Mouse (Mus musculus) small intestine, adult 2 months (tissue): ENCODE measurements around the gene Adcy10. TPM values are rescaled to one million over a fixed set of nuclear protein-coding genes. Genes with fewer than 3 reads are reported as not detected.

Source experiments
- H3K27ac ChIP-seq: fragments of 200-500 bp; 2 replicates; pipeline ENCODE4 v1.5.1; 2012; ENCODE audit warnings: low read depth, low read length, control low read depth, inconsistent platforms; ENCODE audit not compliant: insufficient read depth
- H3K27me3 ChIP-seq: fragments of 200-500 bp; 2 replicates; pipeline ENCODE4 v1.6.1; 2012; ENCODE audit warnings: mild to moderate bottlenecking, moderate library complexity, low read length, inconsistent platforms; ENCODE audit not compliant: control insufficient read depth, insufficient read depth
- H3K36me3 ChIP-seq: fragments of 200-500 bp; 2 replicates; pipeline ENCODE4 v1.6.1; 2012; ENCODE audit warnings: mild to moderate bottlenecking, low read length, control low read depth, inconsistent platforms; ENCODE audit not compliant: control insufficient read depth, insufficient read depth
- H3K4me1 ChIP-seq: fragments of 200-500 bp; 2 replicates; pipeline ENCODE4 v1.6.1; 2012; ENCODE audit warnings: low read length, inconsistent platforms, mixed read lengths; ENCODE audit not compliant: control insufficient read depth, insufficient read depth, insufficient read length
- H3K4me3 ChIP-seq: fragments of 200-500 bp; 2 replicates; pipeline ENCODE4 v1.5.1; 2012; ENCODE audit warnings: low read depth, mild to moderate bottlenecking, control low read depth, inconsistent platforms, low read length, moderate library complexity
- CTCF ChIP-seq: fragments of 200-500 bp; IDR thresholded peaks from 2 replicates; pipeline ENCODE4 v1.5.1; 2012; ENCODE audit warnings: low read depth, mild to moderate bottlenecking, control low read depth, inconsistent platforms, low read length, moderate library complexity, mixed read lengths; ENCODE audit not compliant: insufficient replicate concordance, insufficient read length; ENCODE audit errors: extremely low read depth
- POLR2A ChIP-seq: fragments of 200-500 bp; IDR thresholded peaks from 2 replicates; pipeline ENCODE4 v1.6.1; 2012; ENCODE audit warnings: low read depth, mild to moderate bottlenecking, control low read depth, inconsistent platforms, low read length, moderate library complexity
- WGBS: fragments of 180-500 bp; shearing (Covaris S2); methylation state at CpG from one replicate; pipeline ENCODE4 v1.1.7; 2018; 5-methylcytosine and 5-hydroxymethylcytosine counted together
- polyA plus RNA-seq: library from polyadenylated mRNA; depleted of rRNA; stranded (reverse); fragments of >200 nt; gene quantifications from 2 replicates; pipeline ENCODE4 v1.2.3, GENCODE M21; 2012

The Adcy10 gene
- polyA plus RNA-seq, 1 experiment, result not detected

- WGBS, result 81% methylated on average over 8 of the region's 8 CpGs
- Histone ChIP-seq H3K4me1 (peaks cover 3% of the 10 kb centered on the region; the same call in 1 of the 2 replicates), H3K36me3 (peaks cover 18% of the 10 kb centered on the region), H3K27ac (no peak overlapping the region), H3K27me3 (no peaks in the 10 kb centered on the region), H3K4me3 (no peak overlapping the region)
- TF ChIP-seq POLR2A (no peak), CTCF (no peak)
Measured at GRCm38 (mm10) chr1:165604203-165604602, 119.2 kb downstream of the Adcy10 start.

- TF ChIP-seq CTCF (no peak), POLR2A (no peak)
- Histone ChIP-seq H3K27me3 (no peaks in the 10 kb centered on the region), H3K36me3 (peaks cover 18% of the 10 kb centered on the region), H3K4me1 (peaks cover 6% of the 10 kb centered on the region; the same call in 1 of the 2 replicates), H3K27ac (no peak overlapping the region), H3K4me3 (no peak overlapping the region)
- 96% methylated on average over 3 of the region's 3 CpGs for WGBS
Measured at GRCm38 (mm10) chr1:165605108-165605507, 120.1 kb downstream of the Adcy10 start.

GRCm38 (mm10) chr1:165605774-165606173 lies 120.8 kb downstream of the Adcy10 start:
- Histone ChIP-seq H3K4me3 (no peak overlapping the region), H3K36me3 (peaks cover 17% of the 10 kb centered on the region), H3K4me1 (peaks cover 6% of the 10 kb centered on the region; the same call in 1 of the 2 replicates), H3K27me3 (no peaks in the 10 kb centered on the region), H3K27ac (no peak overlapping the region)
- no peak for TF ChIP-seq POLR2A
- TF ChIP-seq CTCF, result no peak
- 86% methylated on average over 6 of the region's 6 CpGs for WGBS

GRCm38 (mm10) chr1:165608904-165609303 lies 123.9 kb downstream of the Adcy10 start:
- H3K27me3 ChIP-seq, result no peaks in the 10 kb centered on the region
- peaks cover 10% of the 10 kb centered on the region for H3K36me3 ChIP-seq
- H3K27ac ChIP-seq, result no peak overlapping the region
- H3K4me3 ChIP-seq, result no peak overlapping the region
- WGBS, result 53% methylated on average over 4 of the region's 4 CpGs
- TF ChIP-seq POLR2A (no peak), CTCF (no peak)
- H3K4me1 ChIP-seq, result peaks cover 6% of the 10 kb centered on the region; the same call in 1 of the 2 replicates

- TF ChIP-seq POLR2A (no peak), CTCF (no peak)
- Histone ChIP-seq H3K27ac (no peak overlapping the region), H3K4me3 (no peak overlapping the region), H3K4me1 (peaks cover 6% of the 10 kb centered on the region; the same call in 1 of the 2 replicates), H3K36me3 (peaks cover 7% of the 10 kb centered on the region), H3K27me3 (no peaks in the 10 kb centered on the region)
- WGBS, result 48% methylated on average over 7 of the region's 7 CpGs
Measured at GRCm38 (mm10) chr1:165609495-165610320, 124.7 kb downstream of the Adcy10 start.

GRCm38 (mm10) chr1:165610321-165610999 lies 125.5 kb downstream of the Adcy10 start:
- no peak overlapping the region for H3K4me3 ChIP-seq
- no peak overlapping the region for H3K27ac ChIP-seq
- H3K27me3 ChIP-seq, result no peaks in the 10 kb centered on the region
- WGBS, result 72% methylated on average over 9 of the region's 9 CpGs
- TF ChIP-seq CTCF (no peak), POLR2A (no peak)
- peaks cover 8% of the 10 kb centered on the region; the same call in 1 of the 2 replicates for H3K36me3 ChIP-seq
- H3K4me1 ChIP-seq, result peaks cover 6% of the 10 kb centered on the region; the same call in 1 of the 2 replicates

- H3K27ac ChIP-seq, result no peak overlapping the region
- TF ChIP-seq POLR2A (no peak), CTCF (no peak)
- peaks cover 4% of the 10 kb centered on the region; the same call in 1 of the 2 replicates for H3K36me3 ChIP-seq
- H3K4me1 ChIP-seq, result peaks cover 10% of the 10 kb centered on the region; the same call in 1 of the 2 replicates
- H3K27me3 ChIP-seq, result no peaks in the 10 kb centered on the region
- 68% methylated on average over 5 of the region's 5 CpGs for WGBS
- no peak overlapping the region for H3K4me3 ChIP-seq
Measured at GRCm38 (mm10) chr1:165612714-165613113, 127.7 kb downstream of the Adcy10 start.
